Mouse (Mus musculus) kidney, adult 2 months (tissue): ENCODE data around the gene Dnaic1. TPM values are rescaled to one million over a fixed set of nuclear protein-coding genes. Genes with fewer than 3 reads are reported as not detected.
A peak's percentile ranks its signal among the peaks of the same experiment; 100 is the strongest.

Source experiments
- DNase-seq: peaks from one replicate; pipeline ENCODE4 v3.0.0; 2021
- H3K27ac ChIP-seq: fragments of 200-500 bp; 2 replicates; pipeline ENCODE4 v1.5.1; 2012; ENCODE audit warnings: low read depth, low read length, control low read depth, inconsistent platforms; ENCODE audit not compliant: insufficient read depth
- H3K27me3 ChIP-seq: fragments of 200-500 bp; replicated peaks from 2 replicates; pipeline ENCODE4 v1.6.1; 2012; ENCODE audit warnings: mild to moderate bottlenecking, moderate library complexity, low read length, inconsistent platforms; ENCODE audit not compliant: control insufficient read depth, insufficient read depth
- H3K36me3 ChIP-seq: fragments of 200-500 bp; 2 replicates; pipeline ENCODE4 v1.6.1; 2012; ENCODE audit warnings: mild to moderate bottlenecking, moderate library complexity, low read length, inconsistent platforms; ENCODE audit not compliant: control insufficient read depth, insufficient read depth
- H3K4me1 ChIP-seq: fragments of 200-500 bp; 2 replicates; pipeline ENCODE4 v1.6.1; 2011; ENCODE audit warnings: low read length; ENCODE audit not compliant: control insufficient read depth, insufficient read depth
- H3K4me3 ChIP-seq: fragments of 200-500 bp; 2 replicates; pipeline ENCODE4 v1.5.1; 2011; ENCODE audit warnings: mild to moderate bottlenecking, low read depth, low read length, control low read depth; ENCODE audit not compliant: insufficient read depth
- CTCF ChIP-seq: fragments of 200-500 bp; conservative IDR thresholded peaks from 2 replicates; pipeline ENCODE4 v1.5.1; 2011; ENCODE audit warnings: low read depth, mild to moderate bottlenecking, control low read depth, low read length, moderate library complexity, mixed read lengths; ENCODE audit not compliant: insufficient read depth, insufficient read length
- POLR2A ChIP-seq: fragments of 200-500 bp; IDR thresholded peaks from one replicate; pipeline ENCODE4 v1.6.1; 2011; ENCODE audit warnings: low read depth, low read length, control low read depth
- WGBS: fragments of 180-500 bp; shearing (Covaris S2); methylation state at CpG from one replicate; pipeline ENCODE4 v1.1.7; 2018; 5-methylcytosine and 5-hydroxymethylcytosine counted together
- polyA plus RNA-seq: library from polyadenylated mRNA; depleted of rRNA; stranded (reverse); fragments of >200 nt; gene quantifications from 2 replicates; pipeline ENCODE4 v1.2.3, GENCODE M21; 2012

Dnaic1 gene
- polyA plus RNA-seq, 1 experiment = 0.92 TPM

DNA sequence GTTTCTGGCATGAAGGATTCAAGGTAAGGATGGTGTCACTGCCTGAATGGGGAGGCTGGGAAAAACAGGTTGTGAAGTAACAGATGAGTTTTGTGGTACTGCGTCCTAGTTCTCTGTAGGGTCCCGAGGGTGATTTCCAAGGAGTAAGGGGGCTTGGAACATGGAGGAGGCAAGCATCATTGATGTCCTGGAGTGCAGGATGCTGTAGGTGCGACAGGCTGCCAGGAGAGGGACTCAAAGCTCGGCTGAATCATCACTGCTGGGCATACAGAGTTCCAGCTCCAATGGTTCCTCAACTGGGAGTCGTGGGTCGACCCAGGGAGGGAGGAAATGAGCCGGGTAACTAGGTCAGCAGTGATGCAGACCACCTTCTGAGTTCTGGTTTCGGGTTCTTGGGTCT lies 65.6 kb downstream of the Dnaic1 start:
- 63% methylated on average over 8 of the region's 8 CpGs for WGBS
- Histone ChIP-seq H3K36me3 (no peaks in the 10 kb centered on the region), H3K27me3 (no peaks in the 10 kb centered on the region), H3K27ac (no peak overlapping the region), H3K4me3 (no peak overlapping the region), H3K4me1 (no peaks in the 10 kb centered on the region)
- TF ChIP-seq POLR2A = no peak
- TF ChIP-seq CTCF = no peak; the same call in 1 of the 2 replicates
- DNase-seq = no peak

DNA sequence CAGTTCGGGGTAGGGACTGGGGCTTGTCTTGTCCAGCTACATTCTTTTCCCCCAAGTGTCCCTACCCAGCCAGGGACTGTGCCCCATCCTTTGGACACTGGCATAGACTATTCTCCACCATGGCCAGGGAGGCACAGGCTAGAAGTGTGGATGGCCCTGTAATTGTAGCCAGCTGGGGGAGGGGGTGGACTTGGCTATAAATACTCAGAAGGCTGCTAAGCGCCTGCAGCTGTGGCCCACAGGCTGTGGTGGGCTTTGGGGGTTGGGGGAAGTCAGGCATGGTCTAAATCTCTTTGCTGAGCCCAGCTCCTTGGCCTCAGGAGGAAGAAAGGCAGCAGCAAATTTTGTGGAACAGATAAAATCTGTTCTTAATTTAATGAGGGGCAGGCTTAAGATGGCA lies 66.3 kb downstream of the Dnaic1 start:
- TF ChIP-seq POLR2A (no peak), CTCF (no peak)
- peaks cover 3% of the 10 kb centered on the region; the same call in 1 of the 2 replicates for H3K4me1 ChIP-seq
- no peaks in the 10 kb centered on the region for H3K36me3 ChIP-seq
- H3K27me3 ChIP-seq = no peaks in the 10 kb centered on the region
- 55% methylated on average over 2 of the region's 2 CpGs for WGBS
- H3K27ac ChIP-seq = peak overlapping the region; percentile 7
- DNase-seq = no peak
- no peak overlapping the region for H3K4me3 ChIP-seq

- peaks cover 3% of the 10 kb centered on the region; the same call in 1 of the 2 replicates for H3K4me1 ChIP-seq
- no peak overlapping the region for H3K4me3 ChIP-seq
- TF ChIP-seq CTCF (no peak), POLR2A (no peak)
- H3K27me3 ChIP-seq = no peaks in the 10 kb centered on the region
- DNase-seq = peak; percentile 73
- peak overlapping the region; percentile 51 for H3K27ac ChIP-seq
- 28% methylated on average over 7 of the region's 7 CpGs for WGBS
- H3K36me3 ChIP-seq = no peaks in the 10 kb centered on the region
Observed at GRCm38 (mm10) chr4:41636366-41636765, 66.8 kb downstream of the Dnaic1 start.

DNA sequence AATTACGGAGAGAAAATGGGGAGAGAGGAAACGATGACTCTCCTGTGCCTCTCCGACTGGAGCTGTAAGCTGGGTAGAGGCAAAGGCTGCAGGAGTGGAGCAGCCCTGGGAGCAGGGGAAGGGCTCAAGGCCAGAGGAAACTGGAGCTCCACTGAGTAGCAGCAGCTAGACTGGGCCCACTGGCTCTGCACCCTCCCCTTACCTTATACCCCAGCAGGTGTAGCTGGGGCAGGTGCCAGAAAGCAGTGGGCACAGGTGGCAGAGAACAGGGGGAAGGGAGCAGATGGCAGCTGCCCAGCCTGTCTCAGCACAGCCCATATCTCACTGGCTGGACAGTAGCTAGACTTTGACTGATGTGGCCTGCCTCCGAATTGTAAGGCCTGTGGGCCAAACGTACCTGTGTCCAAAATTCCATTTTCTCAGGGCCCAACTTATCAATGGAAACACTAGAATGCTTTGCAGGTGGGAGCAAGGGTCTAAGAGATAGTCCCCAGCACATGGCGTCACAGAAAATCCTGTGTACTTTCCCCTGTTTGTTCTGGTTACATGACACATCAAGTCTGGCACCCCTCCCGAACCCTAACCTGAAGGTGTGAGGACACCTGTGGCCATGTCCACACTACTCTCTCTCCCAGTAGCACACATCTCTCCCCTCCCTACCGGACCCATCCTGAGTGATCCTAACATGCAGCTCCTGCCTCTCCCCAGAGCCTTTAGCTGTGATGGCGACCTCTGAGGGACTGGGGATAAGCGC lies 67.5 kb downstream of the Dnaic1 start:
- Histone ChIP-seq H3K27me3 (no peaks in the 10 kb centered on the region), H3K36me3 (no peaks in the 10 kb centered on the region), H3K27ac (peak overlapping the region; percentile 51), H3K4me1 (peaks cover 3% of the 10 kb centered on the region; the same call in 1 of the 2 replicates), H3K4me3 (no peak overlapping the region)
- TF ChIP-seq POLR2A (no peak), CTCF (no peak)
- WGBS = 73% methylated on average over 10 of the region's 10 CpGs
- no peak for DNase-seq

DNA sequence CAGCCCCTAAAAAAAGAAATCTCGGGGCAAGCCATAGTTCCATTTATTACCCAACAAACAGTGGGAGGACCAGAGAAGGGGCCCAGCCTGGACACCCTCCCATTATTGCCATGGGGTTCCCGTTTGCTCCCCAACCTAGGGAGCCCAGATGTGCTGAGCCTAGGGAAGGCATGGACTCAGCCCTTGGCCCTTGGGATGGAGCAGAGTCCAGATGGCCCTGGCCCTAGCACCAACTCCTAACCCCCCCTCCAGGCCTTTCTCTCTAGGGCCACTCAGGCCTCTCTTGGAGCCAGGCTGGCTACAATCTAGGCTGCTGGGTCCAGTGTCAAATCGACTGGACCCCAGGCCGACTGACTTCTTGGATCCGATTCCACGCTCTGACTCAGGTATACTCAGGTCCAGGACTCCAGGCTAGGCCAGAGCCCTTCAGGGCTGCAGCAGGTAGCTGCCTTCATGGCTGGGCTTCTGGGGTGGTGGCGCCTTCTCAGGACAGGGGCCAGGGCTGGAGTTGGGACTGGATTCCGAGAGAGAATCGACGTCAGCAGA lies 68.7 kb downstream of the Dnaic1 start:
- WGBS = 92% methylated on average over 10 of the region's 10 CpGs
- no peak for DNase-seq
- TF ChIP-seq CTCF (no peak), POLR2A (no peak)
- Histone ChIP-seq H3K36me3 (no peaks in the 10 kb centered on the region), H3K27me3 (no peaks in the 10 kb centered on the region), H3K4me3 (no peak overlapping the region), H3K4me1 (peaks cover 3% of the 10 kb centered on the region; the same call in 1 of the 2 replicates), H3K27ac (no peak overlapping the region)

DNA sequence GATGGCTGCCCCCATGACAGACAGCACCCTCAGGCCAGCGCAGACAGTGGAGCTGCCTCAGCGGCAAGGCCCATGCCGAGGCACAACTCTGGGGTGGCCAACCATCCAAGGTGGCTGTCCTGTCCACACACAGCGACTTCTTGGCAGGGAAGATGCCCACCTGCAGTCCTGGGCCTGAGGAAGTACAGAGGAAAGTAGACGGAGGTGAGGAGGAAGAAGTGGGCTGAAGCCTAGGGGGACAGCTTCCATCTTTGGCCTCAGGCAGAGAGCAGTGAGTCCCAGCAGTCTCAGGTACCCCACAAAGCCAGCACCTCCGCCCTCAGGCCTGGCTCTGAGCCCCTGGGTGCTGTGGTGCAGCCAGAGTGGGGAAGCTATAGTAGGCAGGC lies 69.2 kb downstream of the Dnaic1 start:
- Histone ChIP-seq H3K27me3 (no peaks in the 10 kb centered on the region), H3K4me1 (peaks cover 3% of the 10 kb centered on the region; the same call in 1 of the 2 replicates), H3K4me3 (no peak overlapping the region), H3K36me3 (no peaks in the 10 kb centered on the region), H3K27ac (no peak overlapping the region)
- DNase-seq = no peak
- 91% methylated on average over 6 of the region's 6 CpGs for WGBS
- TF ChIP-seq POLR2A (no peak), CTCF (no peak)

DNA sequence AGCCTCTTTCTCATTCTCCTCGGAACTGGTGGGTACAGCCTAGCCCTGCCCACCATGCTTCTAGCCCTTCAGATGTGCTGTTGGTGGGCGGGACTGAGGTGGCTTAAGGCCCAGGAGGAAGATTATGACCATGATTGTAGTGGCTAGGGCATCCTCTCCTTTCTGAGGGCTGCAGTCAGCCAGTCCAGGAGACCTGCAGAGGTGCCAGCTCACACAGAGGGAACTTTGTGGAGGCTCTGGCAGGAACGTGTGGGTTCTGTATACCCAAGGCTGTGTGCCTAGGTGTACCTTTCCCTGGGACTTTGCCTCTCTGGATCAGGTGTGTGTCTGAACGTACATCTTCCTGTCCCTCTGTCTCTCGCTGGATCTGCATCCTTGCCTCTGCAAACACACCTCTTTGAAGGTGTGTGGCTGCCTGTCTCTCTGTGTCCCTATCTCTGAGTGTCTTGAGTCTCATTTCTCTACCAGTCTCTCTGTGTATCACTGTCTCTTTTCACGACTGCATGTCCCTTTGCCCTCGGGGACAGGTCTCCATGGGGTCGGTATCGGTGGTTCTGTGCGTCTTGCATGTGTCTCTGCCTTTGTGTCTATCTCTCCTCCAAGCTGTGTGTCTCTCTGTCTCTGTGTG lies 69.8 kb downstream of the Dnaic1 start:
- Histone ChIP-seq H3K27me3 (no peaks in the 10 kb centered on the region), H3K36me3 (no peaks in the 10 kb centered on the region), H3K4me1 (peaks cover 3% of the 10 kb centered on the region; the same call in 1 of the 2 replicates), H3K27ac (no peak overlapping the region), H3K4me3 (peak overlapping the region; percentile 27)
- DNase-seq = no peak
- 34% methylated on average over 10 of the region's 10 CpGs for WGBS
- TF ChIP-seq CTCF (no peak), POLR2A (no peak)
